In the genomic region with DNA sequence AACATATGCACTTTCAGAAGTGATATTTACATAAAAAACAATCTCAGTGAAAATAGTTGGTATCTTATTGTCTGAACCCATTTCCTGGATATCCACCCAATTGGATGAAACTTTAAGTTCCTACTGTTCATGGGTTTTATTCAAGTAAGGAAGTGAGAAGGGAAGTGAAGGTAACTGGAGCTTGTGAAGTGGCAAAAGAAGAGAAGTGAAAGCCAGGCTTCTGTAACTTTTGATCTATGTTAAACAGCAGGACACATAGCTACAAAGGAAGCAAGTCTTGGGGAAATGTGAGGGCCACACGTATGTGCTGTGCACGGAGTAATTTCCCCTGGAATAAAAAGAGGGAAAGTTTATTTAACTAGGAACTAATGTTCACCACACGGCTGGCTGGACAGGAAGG, we compare ENCODE assay signal across 26 mouse cellular contexts.
"Had no signal": no experiment of that assay in that cellular context is flagged by ENCODE, and none has a peak within 500 bp of the region (broad histone marks: within the 10 kb centered on the region; RNA-seq: fewer than 3 reads in every experiment).

No protein-coding gene starts in this region.

- DNase-seq: gastrocnemius, postnatal 14 days; gastrocnemius, postnatal 36 days; heart, adult 18-20 months; heart, postnatal 10 days; heart, postnatal 4 days; kidney, adult 18-20 months; kidney, adult 9 months; kidney, postnatal 14 days; kidney, postnatal 36 days; layer of hippocampus, adult 9-11 months; layer of hippocampus, postnatal 36 days; left cerebral cortex, postnatal 4 days had no signal

- H3K4me3 ChIP-seq: heart, embryonic 10.5 days; heart, embryonic 12.5 days; hindbrain, embryonic 10.5 days; hindbrain, embryonic 12.5 days; intestine, embryonic 15.5 days; kidney, embryonic 15.5 days; limb, embryonic 13.5 days; limb, embryonic 15.5 days; liver, embryonic 12.5 days had no signal

- H3K27me3 ChIP-seq: heart, embryonic 12.5 days; hindbrain, embryonic 12.5 days; intestine, embryonic 15.5 days; kidney, embryonic 15.5 days; limb, embryonic 13.5 days; limb, embryonic 15.5 days; liver, embryonic 12.5 days had no signal

- H3K9ac ChIP-seq: heart, embryonic 12.5 days; hindbrain, embryonic 12.5 days; hindbrain, embryonic 14.5 days; intestine, embryonic 15.5 days; kidney, embryonic 15.5 days; limb, embryonic 13.5 days; limb, embryonic 15.5 days; liver, embryonic 12.5 days had no signal

- H3K36me3 ChIP-seq: heart, embryonic 10.5 days; heart, embryonic 12.5 days; hindbrain, embryonic 10.5 days; hindbrain, embryonic 12.5 days; intestine, embryonic 15.5 days; kidney, embryonic 15.5 days; limb, embryonic 13.5 days; limb, embryonic 15.5 days; liver, embryonic 12.5 days had no signal

- H3K4me1 ChIP-seq: heart, embryonic 10.5 days; heart, embryonic 12.5 days; hindbrain, embryonic 10.5 days; hindbrain, embryonic 12.5 days; intestine, embryonic 15.5 days; kidney, embryonic 15.5 days; limb, embryonic 13.5 days; limb, embryonic 15.5 days; liver, embryonic 12.5 days had no signal

- H3K9me3 ChIP-seq: heart, embryonic 10.5 days; heart, embryonic 12.5 days; hindbrain, embryonic 10.5 days; hindbrain, embryonic 12.5 days; intestine, embryonic 15.5 days; kidney, embryonic 15.5 days; limb, embryonic 13.5 days; limb, embryonic 15.5 days; liver, embryonic 12.5 days had no signal

- H3K4me2 ChIP-seq: heart, embryonic 12.5 days; hindbrain, embryonic 12.5 days; hindbrain, embryonic 14.5 days; intestine, embryonic 15.5 days; kidney, embryonic 15.5 days; limb, embryonic 13.5 days; limb, embryonic 15.5 days; liver, embryonic 12.5 days had no signal

- H3K27ac ChIP-seq: heart, embryonic 10.5 days; hindbrain, embryonic 10.5 days; hindbrain, embryonic 12.5 days; hindbrain, embryonic 14.5 days; intestine, embryonic 15.5 days; kidney, embryonic 15.5 days; kidney, postnatal 0 days; limb, embryonic 13.5 days; limb, embryonic 15.5 days; liver, embryonic 12.5 days had no signal

- ATAC-seq: hindbrain, embryonic 16.5 days; inflammation-experienced regulatory T-cells, adult 6 months; intestine, embryonic 15.5 days; intestine, postnatal 0 days; liver, embryonic 12.5 days had no signal
